Mouse (Mus musculus): ENCODE results near the gene Abcc9.
"Not testable (repeated sequence)": the region's sequence is repeated elsewhere in the genome, so short reads cannot be mapped to it uniquely, and the experiment has no call there.

Gene Abcc9

GRCm38 (mm10) chr6:142703441-142703930 lies 1.4 kb upstream of the Abcc9 start:
- DNase-seq (ENCODE audit: low spot score), result no peak

GRCm38 (mm10) chr6:142701161-142701560 lies 954 bp downstream of the Abcc9 start:
- no peak for DNase-seq (ENCODE audit: low spot score)

GRCm38 (mm10) chr6:142700753-142701152 lies 1.4 kb downstream of the Abcc9 start:
- no peak for DNase-seq (ENCODE audit: low spot score)

GRCm38 (mm10) chr6:142692085-142692484 lies 10.0 kb downstream of the Abcc9 start:
- no peak for DNase-seq (ENCODE audit: low spot score)

- DNase-seq (ENCODE audit: low spot score), result no peak
Measured at GRCm38 (mm10) chr6:142689673-142690072, 12.4 kb downstream of the Abcc9 start.

- DNase-seq (ENCODE audit: low spot score), result no peak
Measured at GRCm38 (mm10) chr6:142682985-142683691, 19.0 kb downstream of the Abcc9 start.

- no peak for DNase-seq (ENCODE audit: low spot score)
Measured at GRCm38 (mm10) chr6:142670021-142670420, 32.1 kb downstream of the Abcc9 start.

GRCm38 (mm10) chr6:142669343-142669742 lies 32.8 kb downstream of the Abcc9 start:
- no peak for DNase-seq (ENCODE audit: low spot score)

GRCm38 (mm10) chr6:142668831-142669230 lies 33.3 kb downstream of the Abcc9 start:
- no peak for DNase-seq (ENCODE audit: low spot score)

GRCm38 (mm10) chr6:142668419-142668766 lies 33.7 kb downstream of the Abcc9 start:
- DNase-seq (ENCODE audit: low spot score), result no peak

GRCm38 (mm10) chr6:142667701-142668418 lies 34.3 kb downstream of the Abcc9 start:
- peak; percentile 7 for DNase-seq (ENCODE audit: low spot score)

GRCm38 (mm10) chr6:142662056-142662455 lies 40.1 kb downstream of the Abcc9 start:
- DNase-seq (ENCODE audit: low spot score), result not testable (repeated sequence)

GRCm38 (mm10) chr6:142659038-142659437 lies 43.1 kb downstream of the Abcc9 start:
- DNase-seq (ENCODE audit: low spot score), result no peak

GRCm38 (mm10) chr6:142654561-142654960 lies 47.6 kb downstream of the Abcc9 start:
- DNase-seq (ENCODE audit: low spot score), result no peak

- DNase-seq (ENCODE audit: low spot score), result no peak
Measured at GRCm38 (mm10) chr6:142652175-142652574, 49.9 kb downstream of the Abcc9 start.

- no peak for DNase-seq (ENCODE audit: low spot score)
Measured at GRCm38 (mm10) chr6:142649331-142649730, 52.8 kb downstream of the Abcc9 start.

- no peak for DNase-seq (ENCODE audit: low spot score)
Measured at GRCm38 (mm10) chr6:142645474-142645873, 56.6 kb downstream of the Abcc9 start.

GRCm38 (mm10) chr6:142639301-142639700 lies 62.8 kb downstream of the Abcc9 start:
- DNase-seq (ENCODE audit: low spot score), result no peak

- DNase-seq (ENCODE audit: low spot score), result no peak
Measured at GRCm38 (mm10) chr6:142635654-142636053, 66.5 kb downstream of the Abcc9 start.

GRCm38 (mm10) chr6:142635185-142635583 lies 66.9 kb downstream of the Abcc9 start:
- DNase-seq (ENCODE audit: low spot score), result no peak

GRCm38 (mm10) chr6:142634530-142635184 lies 67.5 kb downstream of the Abcc9 start:
- no peak for DNase-seq (ENCODE audit: low spot score)

GRCm38 (mm10) chr6:142623351-142623750 lies 78.8 kb downstream of the Abcc9 start:
- DNase-seq (ENCODE audit: low spot score), result no peak

- no peak for DNase-seq (ENCODE audit: low spot score)
Measured at GRCm38 (mm10) chr6:142616659-142617058, 85.5 kb downstream of the Abcc9 start.

All from urinary bladder, postnatal 25 days (tissue).